Mouse (Mus musculus) inflammation-experienced regulatory T-cells, adult 6 months (primary cell): ENCODE results near the gene Lrrc28. TPM values are rescaled to one million over a fixed set of nuclear protein-coding genes. Genes with fewer than 3 reads are reported as not detected.

Source experiments
- ATAC-seq: one replicate; pipeline ENCODE4 v1.8.0; 2017
- polyA plus RNA-seq, 3 experiments: library from polyadenylated mRNA; unstranded; fragments of 100-300 nt; shearing (Covaris generic); gene quantifications; one replicate each; pipeline ENCODE4 v1.2.1; 2017

Lrrc28 gene
- polyA plus RNA-seq, 3 experiments from 2014 or later: 13.5 to 21.1 (median 19.5) TPM

DNA sequence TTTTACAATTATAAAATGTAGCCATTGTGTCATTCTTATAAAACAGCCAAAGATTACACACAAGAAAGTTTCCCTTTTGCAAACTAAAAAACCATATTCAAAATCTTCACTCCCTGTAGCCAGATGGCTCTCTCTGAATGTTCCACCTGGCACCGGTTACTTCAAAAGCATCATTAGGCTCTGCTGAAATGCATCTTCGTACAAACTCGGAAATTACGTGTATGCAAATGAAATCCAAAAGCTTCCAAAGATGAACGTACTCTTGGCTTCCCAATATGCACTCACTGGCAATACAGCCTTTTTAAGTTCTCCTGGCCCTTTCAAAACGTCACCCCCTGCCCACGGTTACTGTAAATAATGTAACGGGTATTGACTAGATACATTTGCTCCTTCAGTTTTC, 777 bp downstream of the Lrrc28 start:
- no peak for ATAC-seq

DNA sequence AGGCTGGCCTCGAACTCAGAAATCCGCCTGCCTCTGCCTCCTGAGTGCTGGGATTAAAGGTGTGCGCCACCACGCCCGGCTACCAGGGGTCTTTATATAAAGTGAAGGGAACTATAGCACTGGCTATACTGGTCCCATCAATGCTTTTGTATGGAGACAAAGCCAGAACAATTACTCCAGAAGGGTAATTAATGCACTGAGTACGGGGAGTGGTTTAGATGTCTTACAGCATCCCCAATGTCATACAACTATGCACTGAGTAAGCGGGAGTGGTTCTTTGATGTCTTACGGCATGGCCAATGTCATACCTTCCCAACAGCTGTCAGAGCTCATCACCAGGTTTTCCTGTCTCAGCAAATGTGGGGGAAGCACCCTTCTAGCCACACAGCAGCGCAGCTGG, 2.1 kb downstream of the Lrrc28 start:
- no peak for ATAC-seq

DNA sequence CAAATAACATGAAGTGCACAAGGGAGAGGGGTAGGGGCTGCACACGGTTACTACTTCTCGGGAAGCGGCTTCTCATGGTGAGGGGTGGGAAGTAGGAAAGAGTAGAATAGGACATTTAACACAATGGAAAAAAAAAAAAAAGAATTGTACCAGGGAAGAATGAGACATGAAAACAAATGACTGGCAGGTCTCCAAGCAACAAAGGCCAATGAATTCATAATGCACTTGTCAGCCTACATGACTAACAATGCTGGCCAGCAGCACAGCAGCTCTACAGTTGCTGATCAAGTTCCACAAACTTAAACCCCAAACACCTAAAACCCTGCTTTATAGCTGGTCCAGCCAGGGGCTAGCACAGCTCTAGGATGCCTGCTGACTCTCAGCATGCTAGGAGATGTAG, 6.1 kb downstream of the Lrrc28 start:
- no peak for ATAC-seq

DNA sequence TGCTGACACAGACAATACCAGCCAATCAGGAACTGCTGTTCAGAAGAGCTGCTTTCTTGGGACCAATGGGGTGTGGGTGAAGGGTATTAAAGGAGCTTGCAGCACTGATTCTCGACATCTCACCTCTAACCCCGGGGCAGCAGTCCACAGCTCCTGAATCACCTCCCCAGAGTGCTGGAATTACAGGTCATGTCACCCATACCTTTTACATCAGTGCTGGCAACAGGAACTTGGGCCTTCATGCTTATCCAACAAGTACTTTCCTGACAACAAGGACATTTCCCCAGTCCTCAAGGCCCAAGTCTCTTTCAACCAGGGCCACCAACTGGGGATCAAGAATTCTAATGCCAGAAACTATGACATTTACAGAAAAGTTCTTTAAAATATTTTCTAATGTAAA, 8.9 kb downstream of the Lrrc28 start:
- no peak for ATAC-seq

DNA sequence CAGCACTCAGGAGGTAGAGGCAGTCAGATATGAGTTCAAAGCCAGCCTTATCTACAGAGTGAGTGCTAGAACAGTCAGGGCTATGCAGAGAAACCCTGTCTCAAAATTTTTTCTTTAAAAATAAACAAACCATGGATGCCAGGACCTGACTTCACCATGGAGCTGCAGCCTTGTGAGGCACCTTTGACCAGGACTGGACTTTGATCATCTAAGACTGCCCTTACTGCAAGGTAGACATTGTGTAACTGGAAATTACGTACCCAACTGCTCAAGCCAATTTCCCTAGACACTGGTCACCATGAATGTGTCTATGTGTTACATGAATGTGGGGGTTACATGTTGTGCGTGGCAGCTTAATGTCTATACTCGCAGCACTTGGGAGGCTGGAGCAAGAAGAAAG, 10.9 kb downstream of the Lrrc28 start:
- ATAC-seq: no peak

DNA sequence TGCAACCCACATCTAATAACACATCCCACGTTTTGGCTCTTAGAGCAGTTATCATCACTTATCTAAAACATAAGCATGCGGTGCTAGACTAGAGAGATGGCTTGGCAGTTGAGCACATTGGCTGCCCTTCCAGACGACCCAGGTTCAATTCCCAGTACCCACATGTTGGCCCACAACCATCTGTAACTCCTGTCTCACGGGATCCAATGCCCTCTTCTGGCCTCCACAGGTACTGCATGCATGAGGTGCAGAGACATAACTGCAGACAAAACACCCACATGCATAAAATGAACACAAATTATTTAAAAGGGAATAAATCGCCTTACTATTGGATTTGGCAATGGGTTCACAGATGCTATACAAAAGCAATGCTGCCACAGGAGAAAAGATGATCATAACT, 12.7 kb downstream of the Lrrc28 start:
- no peak for ATAC-seq

DNA sequence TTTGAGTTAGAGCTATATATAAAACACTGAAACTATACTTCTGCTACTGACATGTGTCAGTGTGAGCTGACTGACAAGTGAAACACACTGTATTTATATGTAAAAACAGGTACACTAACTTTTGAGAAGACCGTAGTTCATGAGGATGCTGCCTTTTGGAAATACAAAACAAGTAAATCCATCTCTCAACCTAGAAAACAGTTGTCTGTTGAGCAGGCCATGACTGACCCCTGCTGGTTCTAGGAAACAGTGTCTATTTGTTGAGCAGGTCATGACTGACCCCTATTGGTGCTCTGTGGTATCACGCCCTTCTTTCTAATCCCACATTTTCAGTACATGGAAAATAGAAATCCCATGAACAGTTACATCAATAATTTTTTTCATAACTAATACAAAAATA, 14.3 kb downstream of the Lrrc28 start:
- ATAC-seq: peak; percentile 99

DNA sequence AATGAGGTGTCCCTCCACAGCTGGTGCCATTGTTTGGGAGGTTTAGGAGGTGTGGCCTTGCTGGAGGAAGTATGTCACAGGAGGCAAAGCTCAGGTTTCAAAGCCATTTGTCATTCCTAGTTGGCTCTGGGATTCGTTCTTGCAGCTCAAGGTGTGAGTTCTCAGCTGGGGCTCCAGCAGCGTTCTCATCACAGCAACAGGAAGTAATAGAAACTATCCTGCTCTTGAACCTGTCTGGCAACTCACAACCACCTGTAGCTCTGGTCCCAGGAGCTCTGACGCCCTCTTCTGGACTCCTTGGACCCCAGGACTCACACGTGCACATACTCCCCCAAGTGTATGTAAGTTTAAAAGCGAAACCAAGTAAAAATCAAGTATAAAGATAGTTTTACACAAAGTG, 15.4 kb downstream of the Lrrc28 start:
- no peak for ATAC-seq

DNA sequence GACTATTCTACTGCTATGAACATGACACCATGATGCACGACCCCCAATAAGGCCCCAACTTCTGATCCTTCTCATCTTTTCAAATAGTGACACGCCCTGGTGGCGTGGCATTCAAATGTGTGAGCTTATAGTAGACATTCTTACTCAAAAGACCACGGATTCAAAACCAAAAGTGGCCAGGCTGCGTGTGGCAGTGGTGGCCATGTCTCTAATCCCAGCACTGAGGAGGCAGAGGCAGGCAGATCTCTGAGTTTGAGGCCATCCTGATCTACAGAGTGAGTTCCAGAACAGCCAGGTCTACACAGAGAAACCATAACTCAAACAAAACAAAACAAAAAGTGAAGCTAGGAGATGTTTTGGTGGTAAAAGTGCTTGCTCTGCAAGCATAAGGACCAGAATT, 18.4 kb downstream of the Lrrc28 start:
- ATAC-seq: no peak

DNA sequence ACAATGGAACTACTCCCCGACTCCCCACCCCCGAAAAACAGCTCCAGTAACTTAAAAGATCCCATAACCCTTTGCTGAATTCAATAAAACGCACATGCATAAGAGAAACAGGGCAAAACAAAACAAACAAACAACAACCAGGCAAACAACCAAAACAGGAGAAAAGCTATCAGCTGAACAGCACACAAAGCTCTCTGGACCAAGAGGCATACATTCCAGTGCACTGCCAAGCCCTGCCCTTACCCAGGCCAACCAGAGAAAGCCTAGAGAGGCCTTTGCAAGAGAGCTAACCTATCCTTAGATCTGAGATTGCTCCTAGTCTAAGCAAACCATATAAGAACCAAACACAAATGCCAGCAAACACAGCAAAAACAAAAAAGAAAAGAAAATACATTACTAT, 22.9 kb downstream of the Lrrc28 start:
- no peak for ATAC-seq

DNA sequence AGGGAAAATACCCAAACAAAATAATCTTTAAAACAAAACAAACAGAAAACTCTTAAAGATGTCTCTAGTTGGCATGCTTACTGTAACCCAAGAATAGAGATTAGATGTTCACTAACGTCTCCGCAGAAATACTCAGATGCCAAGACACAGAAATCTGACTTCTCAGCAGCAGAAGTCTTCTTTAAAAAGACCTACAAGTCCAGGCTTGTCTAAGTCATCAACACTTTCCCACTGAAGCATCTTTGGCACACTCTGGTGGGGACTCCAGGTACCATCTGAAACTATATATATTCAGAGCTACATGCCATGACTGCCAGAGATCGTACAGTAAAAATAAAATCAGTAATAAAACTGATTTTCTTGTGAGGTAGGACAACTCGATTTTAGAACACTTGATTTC, 25.2 kb downstream of the Lrrc28 start:
- no peak for ATAC-seq

DNA sequence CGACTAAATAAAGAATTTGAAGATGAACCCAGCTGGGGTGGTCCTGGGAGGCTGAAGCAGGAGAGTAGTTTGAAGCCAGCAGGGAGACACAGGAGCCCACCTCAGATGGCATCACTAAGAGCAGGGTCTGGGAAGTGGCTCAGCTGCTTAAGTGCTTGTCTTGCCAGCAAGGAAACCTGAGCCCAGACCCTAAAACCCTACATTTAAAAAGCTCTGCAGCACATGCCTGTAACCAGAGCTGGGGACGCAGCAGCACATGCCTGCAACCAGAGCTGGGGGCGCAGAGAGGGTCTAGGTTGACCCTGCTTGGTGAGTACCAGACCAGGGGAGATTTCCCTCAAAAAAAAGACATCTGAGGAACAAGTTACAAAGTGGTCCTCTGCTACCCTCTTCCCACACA, 26.8 kb downstream of the Lrrc28 start:
- ATAC-seq: no peak

DNA sequence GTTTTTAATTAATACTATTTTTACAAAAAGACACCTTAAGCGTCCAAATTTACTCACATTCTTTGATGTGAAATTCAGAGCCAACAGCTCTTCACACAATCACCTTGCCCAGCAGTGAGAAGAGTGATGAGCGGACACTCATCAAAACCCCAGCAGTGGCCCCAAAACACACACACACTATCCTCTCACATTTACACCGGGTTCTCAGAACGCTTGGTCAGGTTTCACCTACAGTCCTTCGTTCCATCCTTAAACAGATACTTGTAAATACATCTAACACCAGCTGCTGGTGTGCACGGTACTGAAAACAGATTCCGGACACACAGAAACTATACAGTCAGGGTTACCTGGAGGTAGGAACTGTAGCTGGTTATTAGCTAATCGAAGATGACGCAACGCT, 27.4 kb downstream of the Lrrc28 start:
- ATAC-seq: no peak

DNA sequence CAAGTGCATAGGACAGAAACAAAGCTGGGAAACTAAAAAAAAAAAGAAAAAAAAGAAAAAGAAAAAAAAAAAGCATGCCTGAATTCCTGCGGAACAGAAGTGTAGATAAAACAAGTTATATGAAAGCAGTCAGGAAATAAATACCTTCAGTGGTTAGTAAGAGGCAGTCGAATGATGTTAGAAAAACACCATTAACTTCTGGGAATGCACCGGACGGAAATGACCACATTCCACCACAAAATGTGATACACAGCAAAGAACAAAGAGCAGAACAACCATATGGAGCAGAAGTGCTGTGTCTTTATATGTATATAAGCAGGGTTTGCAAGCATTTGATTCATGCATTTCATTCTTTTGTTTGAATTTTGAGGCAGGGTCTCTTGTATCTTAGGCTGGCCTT, 28.2 kb downstream of the Lrrc28 start:
- ATAC-seq: no peak

DNA sequence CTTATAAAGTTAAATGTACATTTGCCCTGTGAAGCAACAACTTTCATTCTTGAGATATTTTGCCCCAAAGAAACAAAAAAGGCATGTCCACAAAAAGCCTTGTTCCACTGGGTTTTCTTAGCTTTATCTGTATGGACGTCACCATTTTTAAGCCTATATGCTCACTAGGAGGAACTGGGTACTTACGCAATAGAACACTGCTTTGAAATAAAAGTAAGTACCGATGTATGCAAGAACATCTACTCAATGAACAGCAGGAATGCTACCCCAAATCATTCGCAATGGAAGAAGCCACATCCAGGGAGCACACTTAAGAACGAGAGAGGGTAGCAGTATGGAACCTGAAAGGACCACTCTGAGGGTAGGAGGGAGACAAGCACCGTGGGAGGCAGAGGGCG, 30.6 kb downstream of the Lrrc28 start:
- no peak for ATAC-seq

DNA sequence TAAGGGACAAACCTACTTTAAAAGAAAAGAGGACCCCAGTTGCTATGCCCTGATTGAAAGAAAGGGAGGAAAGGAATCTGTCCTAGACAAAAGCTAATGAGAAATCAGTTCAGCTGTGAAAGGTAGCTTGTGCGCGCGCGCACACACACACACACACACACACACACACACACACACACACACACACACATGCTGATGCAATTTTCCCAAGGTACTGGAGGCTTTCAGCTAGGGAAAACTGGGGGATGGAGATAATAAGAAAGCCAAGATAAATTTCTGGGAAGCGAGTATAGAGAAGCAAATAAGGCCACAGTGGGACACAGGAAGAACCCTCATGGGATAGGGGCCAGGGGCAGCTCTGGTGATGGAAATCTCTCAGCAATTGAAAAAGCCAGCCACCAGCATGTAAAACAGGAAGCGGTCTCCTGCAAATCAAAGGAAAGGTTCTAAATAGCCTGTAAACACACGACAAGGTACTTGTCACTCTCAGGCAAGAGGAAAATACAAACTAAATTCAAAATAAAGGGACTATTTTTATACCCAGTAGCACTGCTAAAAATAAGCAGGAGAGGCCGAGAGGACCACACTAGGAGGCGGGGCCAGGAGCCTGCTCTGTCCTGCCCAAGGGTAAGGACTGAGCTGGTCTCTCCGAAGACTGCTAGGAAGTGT, 31.1 kb downstream of the Lrrc28 start:
- ATAC-seq: no peak

DNA sequence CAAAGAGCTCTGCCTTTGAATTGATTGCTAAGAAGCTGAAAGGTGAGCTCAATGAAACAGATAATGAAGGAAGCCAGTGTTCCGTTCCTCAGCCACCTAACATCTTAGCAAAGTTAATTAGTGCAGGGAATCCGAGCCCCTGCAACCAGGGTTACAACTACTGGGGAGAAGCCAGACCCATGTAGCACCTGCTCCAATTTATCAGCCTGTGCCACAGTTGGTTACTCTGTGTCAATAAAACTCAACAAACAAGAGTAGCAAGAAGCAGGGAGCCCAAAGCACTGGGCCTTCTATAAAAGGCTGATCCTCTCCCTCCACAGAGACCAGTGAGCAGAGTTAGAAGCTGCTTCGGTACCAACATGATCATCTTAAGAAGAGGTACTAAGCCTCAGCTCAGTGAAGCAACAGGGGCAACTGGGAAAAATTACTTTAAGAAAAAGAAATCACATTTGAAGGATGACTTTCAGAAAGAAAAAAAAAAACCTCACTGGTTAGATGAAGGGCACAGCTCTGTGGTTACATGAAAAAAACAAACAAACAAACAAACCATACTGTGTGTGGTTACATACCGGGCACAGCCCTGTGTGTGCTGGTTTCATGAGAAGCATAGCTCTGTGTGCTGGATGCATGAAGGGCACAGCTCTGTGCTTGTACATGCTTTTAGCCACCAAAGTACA, 36.6 kb downstream of the Lrrc28 start:
- ATAC-seq: no peak

DNA sequence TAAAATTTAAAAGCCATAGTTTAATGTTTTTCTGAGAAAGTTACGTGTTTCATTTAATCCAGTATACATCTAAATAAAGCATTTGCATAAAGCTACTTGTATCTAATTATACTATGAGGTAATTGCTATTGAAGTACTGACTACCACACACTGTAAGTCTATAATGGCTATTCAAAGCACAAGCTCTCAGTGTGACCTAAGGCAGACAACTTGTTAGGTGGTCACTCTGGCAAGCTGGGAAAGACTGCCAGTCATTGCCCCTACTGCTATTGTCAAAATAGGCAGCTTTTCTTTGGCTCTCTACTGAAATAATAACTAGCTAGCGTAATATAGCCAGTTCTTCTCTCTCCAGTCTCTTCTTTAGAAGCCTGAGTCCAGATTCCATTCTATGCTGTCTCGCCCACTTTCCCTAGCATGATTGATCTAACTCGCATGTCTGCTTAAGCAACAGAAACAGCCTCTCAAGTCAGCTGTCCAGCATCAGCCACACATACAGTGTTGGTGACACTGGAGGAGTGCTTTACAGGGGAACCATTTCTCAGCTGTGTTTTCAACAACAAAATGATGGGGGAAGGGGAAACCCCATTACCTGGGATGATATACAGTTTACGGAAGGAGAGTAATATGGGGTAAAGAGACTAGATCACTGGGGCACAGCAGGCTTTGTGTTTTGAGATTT, 37.3 kb downstream of the Lrrc28 start:
- ATAC-seq: no peak

DNA sequence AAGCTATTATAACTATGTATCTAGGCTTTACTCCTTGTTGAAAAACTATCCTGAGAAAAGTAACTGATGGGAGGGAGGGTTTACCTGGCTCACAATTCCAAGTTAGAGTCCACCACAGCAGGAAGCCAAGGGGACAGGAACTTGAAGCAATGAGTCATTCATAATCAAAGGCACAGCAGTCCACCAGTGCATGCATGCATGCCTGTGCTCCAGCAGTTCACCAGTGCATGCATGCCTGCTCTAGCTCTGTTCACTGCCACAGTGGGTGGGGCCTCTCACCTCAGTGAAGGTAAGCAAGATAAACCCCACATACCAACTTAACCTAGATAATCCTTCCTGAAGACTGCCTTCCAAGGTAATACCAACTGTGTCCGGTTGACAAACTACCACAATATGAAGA, 38.8 kb downstream of the Lrrc28 start:
- no peak for ATAC-seq

DNA sequence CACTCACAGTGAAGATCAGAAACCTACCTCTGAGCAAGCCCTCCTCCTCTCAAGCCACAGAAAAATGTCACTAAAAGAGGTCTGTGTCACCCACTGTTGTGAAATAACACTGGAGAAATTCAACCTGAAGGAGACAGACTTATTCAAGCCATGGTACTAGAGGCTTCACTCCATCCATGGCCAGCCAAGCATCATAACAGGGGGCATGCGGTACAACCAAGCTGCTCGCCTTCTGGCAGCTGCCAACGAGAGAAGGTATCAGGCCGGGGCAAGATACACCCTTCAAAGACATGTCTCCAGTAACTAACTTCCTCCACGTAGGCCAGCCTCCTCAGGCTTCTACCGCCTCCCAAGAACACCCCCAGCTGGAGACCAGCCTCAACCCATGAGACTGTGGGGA, 40.0 kb downstream of the Lrrc28 start:
- ATAC-seq: no peak

DNA sequence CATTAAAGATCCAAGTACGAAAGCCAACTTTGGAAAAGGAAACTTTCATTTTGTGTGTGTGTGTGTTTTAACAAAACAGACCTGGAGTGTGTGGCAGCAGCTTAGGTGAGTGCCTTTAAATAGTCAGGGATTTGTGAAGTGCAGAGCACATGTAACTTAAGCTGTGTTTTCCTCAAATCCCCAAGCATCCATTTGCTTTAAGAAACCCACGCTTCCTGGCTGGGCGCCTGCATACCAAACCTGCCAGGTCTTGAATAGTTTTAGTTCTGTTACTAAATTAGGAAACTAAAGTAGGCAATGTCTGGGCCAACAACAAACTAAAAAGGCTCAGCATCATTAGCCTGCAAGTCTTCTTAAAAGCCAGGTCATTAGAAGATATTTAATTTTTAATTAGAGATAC, 47.0 kb downstream of the Lrrc28 start:
- no peak for ATAC-seq

DNA sequence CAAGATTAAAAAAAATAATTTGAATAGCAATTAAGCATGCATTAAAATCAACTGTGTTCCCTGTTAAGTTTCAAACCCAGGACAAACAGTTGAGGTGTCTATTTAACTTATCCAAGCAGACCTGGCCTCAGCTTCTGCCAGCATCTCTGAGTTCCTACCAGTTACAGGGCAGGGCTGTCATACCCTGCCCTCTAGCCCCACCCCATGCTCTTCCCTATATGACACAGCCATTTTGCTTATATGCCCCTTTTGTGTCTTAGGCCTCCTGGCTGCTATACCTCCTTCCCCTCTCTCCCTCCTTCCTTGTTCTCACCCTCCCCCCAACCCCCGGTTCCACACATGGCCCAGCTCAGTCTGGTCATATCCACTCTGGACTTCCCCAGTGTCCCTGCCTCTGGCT, 48.1 kb downstream of the Lrrc28 start:
- ATAC-seq: no peak

DNA sequence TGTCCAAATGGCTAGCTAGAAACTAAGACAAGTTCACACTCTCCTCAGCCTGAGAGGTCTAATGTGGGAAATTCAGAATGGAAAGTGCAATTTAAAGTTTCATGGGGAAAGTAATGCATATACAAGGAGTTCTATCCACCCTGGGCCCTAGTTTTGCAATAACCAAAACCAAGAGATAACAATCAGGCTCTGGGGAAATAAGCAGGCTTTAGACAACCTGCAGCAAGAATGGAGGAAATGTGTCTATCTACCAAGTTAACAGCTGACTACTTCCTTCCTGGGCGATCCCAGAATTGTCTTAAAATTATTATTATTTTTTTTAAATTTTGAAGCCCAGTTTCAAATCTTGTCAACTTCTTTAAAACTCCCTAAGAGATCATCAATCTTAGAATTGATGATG, 48.7 kb downstream of the Lrrc28 start:
- no peak for ATAC-seq

DNA sequence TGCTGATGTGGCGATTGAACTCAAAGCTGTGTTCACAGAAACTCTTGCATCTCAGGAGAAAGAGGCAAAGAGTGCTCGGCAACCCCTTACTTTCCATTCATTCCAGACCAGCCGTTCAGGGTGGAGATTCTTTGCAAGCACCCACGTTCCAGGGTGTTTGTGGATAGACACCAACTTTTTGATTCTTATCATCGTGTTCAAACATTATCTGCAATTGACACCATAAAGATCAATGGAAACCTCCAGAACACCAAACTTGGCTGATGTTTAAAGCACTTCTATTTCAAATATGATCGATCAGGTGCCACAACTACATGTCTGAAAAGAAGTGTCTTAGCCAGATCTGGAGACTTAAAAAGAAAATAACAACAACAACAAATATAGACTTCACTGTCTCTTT, 51.2 kb downstream of the Lrrc28 start:
- ATAC-seq: no peak
